Mouse (Mus musculus) kidney, postnatal 14 days (tissue): ENCODE results near the gene Nit2.
"Not testable (repeated sequence)": the region's sequence is repeated elsewhere in the genome, so short reads cannot be mapped to it uniquely, and the experiment has no call there.

Experiments used
- DNase-seq: peaks from one replicate; pipeline ENCODE4 v3.0.0; 2022; ENCODE audit warnings: mixed read lengths

Gene Nit2

DNA sequence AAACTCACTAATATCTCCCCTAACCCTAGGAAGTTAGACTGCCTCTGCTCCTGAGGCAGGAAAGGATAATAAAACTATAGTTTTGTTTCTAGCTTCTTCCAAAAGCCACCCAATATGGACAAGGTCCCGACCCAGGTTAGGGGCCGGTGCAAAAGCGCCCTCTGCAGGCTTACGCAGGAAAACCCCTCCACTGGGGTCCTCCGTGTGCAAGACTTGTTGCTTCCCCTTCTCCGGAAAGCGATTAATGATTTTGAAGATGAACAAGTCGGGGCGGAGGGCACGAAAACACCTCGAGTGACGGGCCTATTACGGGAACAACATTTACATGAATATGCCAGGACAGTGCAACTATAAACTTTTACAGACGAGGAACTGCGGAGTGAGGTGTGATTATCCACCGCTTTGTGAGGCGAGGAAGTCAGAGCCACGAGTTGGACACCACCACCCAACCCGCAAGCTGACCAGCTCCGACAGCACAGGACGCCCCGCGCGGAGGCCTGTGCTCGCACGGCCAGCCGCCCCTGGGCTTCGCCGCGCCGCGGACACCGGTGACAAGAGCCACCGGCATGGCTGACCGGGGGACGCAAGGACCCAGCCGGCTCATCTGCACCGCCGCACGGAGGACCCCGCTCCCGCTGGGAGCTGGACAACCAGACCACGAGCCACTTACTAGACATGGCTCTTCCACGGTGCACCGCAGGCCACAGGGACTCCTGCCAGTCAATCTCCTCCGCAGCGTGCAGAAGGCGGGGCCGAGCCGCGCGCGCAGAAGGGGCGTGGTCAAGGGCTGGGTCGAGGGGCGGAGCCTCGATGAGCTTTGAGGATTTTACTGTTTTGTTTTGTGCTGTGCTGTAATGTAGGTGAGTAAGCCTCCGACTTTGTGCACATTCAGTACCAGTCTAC, at the start of gene Nit2:
TSS of gene Nit2 (minus strand) at position 731 of the 903 bp plus-strand sequence.
- peak; percentile 97 for DNase-seq

DNA sequence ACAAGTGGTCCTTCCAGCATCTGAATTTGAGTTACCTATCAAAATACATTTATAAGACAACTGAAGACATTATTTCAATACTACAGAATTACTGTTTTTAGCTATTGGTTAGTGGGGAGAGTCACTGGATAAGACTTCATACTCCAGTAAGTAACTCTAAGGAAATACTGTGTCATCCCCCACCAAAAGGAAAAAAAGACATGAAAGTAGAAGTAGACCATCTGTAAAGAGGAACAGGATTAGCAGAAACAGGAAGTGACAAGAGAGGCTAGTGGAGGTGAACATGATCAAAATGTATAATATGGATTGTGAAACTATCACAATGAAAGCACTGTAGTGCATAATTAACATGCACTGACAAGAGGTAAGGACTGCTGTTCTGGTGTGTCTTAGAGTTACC, 48.8 kb upstream of the Nit2 start:
- no peak for DNase-seq

DNA sequence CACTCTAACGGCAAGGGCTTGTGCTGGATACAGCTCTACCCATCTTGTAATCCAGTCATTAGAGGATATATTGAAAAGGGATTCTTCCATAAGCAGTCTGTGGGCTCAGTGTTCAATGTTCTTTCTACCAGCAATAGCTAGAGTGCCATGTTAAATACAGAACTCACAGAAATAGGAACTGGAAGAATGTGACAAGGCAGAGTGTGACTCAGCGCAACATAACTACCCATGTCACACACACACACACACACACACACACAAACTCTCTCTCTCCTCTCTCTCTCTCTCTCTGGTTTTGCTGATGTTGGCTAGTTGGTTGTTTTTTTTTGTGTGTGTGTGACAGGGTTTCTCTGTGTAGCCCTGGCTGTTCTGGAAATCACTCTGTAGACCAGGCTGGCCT, 43.9 kb upstream of the Nit2 start:
- DNase-seq: no peak

DNA sequence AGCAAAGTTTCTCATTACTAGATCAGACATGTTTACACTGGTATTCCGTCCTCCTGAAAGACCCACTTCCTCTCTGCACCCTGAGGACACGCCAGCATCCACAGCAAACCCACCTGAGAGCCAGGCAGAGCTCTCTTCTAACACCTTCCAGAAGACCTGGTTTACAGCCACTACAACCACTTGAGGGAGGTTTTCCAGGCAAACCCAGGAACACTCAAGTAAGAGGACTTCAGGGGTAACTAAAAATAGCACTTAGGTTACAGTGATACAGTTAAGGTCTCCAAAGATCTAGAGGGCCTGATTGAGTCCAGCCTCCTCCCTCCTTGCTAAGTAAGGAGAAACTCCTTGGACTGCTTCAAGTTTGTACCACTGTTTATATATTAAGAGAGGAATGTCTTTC, 41.2 kb upstream of the Nit2 start:
- DNase-seq: no peak

DNA sequence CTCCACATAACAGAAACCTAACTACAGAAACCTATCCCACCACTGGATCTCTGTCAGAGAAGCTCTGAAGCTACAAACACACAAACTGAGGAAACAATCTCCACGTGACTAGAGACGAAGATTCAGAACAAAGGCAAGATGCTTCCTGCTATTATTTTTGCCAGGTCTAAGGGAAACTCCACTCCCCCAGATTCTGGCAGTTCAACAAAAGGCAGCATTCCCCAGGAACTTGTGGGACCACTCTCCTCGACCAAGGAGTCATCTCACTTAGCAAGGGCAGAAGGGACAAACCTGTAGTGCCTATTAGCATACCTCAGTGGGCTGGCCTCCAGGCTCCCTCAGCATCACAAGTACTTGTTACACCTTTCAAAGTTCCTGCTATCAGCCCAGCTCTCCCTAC, 30.1 kb upstream of the Nit2 start:
- DNase-seq: no peak

DNA sequence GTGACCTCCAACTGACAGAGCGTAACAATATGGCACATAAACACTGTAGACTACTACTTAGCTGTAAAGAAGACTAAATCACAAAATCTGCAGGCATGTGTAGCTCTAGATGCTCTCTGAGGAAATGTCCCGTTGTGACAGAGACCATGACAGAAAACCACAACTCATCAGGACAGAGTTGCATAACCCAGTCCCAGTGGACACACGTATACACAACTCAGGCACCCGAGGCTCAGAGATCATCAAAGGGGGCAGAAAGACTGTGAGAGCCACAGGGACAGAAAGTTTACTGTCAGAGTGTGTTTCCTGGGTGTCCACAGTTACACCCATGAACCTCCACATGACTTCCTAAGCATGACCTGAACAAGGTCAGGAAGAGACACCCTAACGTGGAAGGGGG, 29.4 kb upstream of the Nit2 start:
- DNase-seq: no peak

DNA sequence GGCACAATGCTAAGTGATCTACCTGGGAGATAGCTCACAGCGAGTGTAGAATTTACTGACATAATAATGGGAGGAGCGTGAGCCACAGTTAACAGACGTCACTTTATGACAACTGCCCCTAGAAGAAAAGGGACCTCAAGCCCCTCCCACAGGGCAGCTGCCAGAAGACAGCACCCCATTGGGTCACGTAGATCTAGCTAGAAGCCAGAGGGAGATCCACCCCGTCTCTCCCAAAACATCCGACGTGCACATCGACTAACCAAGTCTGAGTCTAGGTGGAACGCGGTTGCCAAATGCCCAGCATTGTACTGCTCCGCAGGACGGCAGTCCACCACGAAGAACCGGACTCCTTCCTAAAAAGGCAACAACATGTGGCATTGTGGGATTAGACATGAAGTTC, 24.1 kb upstream of the Nit2 start:
- DNase-seq: no peak

DNA sequence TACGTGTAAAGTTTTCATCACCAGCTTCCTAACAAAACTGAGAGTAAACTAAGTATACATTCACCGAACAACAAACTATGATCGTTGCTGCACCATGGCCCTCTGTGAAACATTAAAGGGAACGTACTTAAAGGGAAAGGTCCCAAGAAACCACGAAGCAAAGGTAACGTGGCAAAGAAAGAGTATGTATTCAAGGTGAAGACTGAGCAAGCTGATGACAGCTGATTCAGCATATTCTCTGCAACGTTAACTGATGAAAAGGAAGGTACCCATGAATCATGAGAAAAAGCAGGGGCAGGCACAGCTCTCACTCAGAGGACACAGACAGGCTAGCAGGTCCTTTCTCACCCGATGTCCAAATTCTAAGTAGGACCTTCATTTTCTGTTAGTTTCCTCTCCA, 23.2 kb upstream of the Nit2 start:
- no peak for DNase-seq

DNA sequence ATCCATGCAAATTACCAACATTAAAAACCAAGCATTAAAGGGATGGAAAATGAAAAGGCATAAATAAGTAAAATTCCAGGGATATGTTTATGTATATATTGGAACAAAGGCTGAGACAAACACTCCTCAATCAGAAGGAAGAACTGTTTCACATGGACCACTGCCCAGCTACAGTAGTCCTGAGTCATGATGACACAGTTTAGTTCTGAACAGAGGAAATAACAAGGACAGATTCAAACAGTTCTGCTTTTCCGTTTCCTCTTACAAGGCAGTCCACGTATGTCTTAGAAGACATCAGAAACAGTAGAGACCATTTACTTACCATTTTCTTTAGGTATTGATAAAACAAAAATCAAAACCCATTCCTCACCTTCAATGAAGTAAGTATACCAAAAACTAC, 22.4 kb upstream of the Nit2 start:
- DNase-seq: no peak

DNA sequence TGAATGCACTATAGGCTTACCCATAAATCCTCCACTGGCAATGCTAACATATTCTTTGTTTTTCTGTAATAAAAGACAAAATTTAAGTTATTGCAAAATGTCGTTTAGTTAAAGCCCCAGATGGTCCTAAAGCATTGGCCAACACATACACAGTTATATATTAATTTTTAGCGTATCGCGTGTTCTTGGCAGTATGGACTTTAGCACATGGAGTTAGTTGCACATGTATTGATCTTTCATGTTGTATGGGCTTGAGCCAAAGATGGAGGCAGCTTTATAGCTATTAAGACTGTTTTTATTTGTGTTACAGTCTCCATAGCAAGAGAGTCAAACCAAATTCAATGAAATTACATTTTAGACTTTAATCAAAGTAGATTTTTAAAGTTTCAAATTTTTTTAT, 19.5 kb upstream of the Nit2 start:
- no peak for DNase-seq

DNA sequence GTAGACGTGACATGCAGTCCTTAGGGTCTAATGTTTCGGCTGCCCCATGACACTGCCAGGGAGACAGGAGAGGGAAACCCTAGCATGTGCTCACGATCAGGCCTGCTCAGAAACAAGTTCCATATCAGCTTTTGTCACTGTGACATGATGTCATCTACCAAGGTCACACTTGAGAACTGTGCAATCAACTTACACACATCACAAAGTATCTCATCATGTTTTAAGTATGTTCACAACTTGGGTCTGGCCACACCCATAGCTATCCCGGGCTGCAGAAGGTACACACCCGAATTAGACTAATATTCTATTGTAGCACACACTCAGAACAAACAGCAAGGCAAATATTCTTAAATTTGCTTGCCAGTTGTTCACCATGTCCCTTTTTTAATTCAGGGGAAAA, 14.9 kb upstream of the Nit2 start:
- no peak for DNase-seq

DNA sequence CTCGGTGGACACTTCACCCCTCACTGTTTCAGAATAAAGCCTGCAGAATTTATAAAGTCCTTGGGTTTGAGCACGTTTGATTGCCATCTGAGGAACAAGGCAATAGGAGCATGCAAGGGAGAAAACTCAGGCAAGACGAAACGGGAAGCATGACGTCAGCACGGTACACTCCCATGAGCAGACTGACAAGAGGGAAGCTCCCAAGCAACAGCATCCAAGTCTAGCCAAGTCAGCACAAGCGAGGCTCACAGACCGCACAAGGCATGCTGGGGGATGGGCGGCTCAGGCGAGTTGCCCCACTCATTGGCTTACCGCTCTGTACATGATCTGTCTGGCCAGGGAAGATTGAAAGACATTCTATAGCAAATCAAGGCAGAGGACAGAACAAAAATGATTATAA, 14.0 kb upstream of the Nit2 start:
- no peak for DNase-seq

DNA sequence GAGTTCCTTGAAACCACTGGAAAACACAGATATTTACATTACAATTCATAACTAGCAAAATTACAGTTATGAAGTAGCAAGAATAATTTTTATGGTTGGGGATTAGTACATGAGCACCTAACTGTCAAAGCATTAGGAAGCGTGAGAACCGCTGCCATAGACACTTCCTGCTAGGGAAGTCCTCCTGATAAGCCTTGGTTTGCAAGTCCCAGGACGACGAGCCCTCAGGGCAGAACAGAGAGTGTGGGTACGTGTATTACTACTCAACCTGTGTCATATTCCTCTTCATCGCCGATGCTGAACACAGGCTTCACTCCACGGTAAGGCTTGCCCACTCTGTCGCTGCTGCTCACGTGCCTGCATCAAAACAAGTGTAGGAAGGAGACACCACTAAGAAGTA, 10.5 kb upstream of the Nit2 start:
- DNase-seq: no peak

DNA sequence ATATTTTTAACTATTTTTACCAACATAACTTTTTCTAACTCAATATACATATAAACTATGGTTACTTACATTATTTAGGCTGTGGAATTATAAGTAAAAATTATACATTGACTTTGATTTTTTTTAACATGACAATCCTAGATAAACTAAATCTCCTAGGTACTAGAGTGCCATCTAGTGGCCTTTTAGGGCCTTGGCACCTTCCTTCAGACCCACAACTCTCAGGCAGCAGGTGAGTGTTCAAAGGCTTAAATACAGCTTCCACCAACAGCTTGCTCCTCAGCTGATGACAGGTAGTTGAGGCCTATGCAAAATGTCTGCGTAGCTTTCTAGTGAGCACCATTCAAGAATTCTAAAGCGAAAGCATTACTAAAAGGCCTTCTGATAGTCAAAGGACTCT, 10.1 kb upstream of the Nit2 start:
- peak; percentile 59 for DNase-seq

DNA sequence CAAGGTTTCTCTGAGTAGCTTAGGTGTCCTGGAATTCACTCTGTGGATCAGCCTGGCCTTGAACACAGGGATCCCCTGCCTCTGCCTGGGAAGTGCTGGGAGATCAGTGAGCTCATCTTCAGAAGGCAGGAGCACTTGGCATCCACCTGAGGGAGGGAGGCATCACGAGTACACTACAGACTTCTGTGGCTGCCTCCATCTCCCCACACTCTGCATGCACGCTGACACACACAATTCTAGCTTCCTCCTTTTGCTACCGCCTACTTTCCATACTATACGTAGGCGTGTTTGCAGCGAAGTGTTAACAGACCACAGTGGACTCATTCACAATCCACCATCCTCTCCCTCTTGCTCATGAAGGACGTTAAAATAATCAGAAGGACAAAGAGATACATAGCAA, 9.1 kb upstream of the Nit2 start:
- no peak for DNase-seq

DNA sequence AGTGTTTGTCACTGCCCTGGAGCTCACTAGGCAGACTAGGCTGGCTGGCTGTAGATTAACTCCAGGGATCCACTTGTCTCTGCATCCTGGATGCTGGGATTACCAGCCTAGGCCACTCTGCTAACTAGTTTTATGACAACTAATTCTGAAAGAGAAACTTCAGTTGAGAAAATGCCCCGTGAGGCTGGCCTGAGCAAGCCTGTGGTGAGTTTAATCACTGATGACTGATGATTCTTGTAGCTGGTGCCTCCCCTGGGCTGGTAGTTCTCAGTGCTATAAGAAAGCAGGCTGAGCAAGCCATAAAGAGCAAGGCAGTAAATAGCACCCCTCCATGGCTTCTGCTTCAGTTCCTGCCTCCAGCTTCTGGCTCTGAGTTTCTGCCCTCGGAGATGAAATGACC, 8.6 kb upstream of the Nit2 start:
- no peak for DNase-seq

DNA sequence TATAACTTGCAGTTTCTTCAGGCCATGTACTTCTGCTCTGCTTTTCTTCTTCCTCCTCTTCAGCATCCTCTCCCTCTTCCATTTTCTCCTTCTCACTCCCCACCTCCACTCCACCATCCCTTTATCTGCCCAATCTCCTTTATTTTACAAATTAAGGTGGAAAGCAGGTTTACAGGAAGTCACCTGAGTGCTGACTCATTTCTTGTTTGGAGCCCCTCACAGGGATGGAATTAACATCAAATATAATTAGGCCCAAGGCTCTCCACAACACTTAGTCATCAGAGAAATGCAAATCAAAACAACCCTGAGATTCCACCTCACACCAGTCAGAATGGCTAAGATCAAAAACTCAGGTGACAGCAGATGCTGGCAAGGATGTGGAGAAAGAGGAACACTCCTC, 7.3 kb upstream of the Nit2 start:
- not testable (repeated sequence) for DNase-seq

DNA sequence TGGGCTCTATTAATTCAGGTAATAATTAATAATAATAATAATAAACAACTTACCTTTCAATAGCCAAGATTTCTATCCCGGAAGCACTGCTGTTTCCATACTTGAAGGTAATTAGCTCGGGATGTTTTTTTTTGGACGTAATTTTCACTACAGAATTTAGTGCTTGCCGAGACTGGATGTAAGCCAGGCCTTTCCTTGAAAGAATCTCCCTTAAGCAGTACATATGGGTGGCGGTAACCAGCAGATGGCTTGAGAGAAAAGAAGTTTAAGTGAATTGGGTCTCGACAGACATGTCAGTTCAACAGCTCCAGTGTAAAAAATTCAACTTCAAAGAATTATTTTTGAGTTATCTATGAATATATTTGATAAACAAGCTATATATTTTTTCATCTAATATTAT, 4.4 kb upstream of the Nit2 start:
- DNase-seq: no peak

DNA sequence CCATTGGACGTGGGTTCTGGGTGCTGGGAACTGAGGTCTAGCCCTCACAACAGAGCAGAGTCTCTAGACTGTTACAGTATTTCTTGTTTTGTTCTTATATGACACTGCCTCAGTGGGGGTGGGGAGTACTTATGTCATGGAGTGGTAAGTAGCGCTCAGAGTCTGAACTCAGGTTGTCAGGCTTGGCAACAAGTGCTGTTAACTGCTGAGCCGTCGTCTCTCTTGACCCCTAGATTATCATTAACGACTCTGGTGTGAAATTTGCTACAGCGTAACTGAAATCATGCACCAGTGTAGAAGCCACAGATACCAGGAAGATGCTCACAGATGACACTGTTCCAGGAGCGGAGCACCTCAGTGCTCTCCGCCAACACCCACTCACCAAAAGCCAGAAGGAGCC, 4.0 kb upstream of the Nit2 start:
- peak; percentile 35 for DNase-seq

DNA sequence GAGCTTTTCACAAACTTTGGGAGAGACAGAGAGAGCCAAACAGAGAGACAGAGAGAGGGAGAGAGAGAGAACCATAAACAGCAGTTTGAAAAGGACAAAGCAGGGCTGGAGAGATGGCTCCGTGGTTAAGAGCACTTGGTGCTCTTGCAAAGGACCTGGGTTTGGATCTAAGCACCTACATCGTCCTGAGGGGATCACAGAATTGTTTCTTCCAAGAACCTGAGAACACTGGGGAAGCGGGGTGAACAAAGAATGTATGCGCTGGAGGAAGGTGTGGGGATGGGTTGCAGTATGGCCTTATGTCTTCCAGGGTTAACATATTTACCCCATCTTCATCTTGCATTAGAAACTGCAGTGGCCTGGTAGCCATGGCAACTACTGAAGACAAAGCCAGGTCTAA, 1.1 kb upstream of the Nit2 start:
- no peak for DNase-seq

DNA sequence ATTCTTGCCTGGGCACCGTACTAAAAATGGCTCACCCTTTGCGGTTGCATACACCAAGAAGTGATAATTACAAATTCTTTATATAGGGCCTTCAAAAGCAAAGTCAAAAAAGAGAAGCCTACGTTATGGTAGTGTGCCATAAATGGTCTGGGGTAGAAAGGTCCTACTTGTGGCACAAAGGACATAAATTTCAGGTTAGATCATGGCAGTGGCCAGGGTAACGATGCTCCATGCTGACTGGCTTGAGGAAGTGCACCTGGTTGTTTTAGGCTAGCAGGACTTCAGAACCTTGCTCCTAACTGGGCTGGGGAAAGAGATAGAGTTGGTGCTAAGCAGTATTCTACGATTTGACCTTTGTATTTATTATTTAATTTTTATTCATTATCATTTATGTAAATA, 372 bp upstream of the Nit2 start:
- DNase-seq: no peak

DNA sequence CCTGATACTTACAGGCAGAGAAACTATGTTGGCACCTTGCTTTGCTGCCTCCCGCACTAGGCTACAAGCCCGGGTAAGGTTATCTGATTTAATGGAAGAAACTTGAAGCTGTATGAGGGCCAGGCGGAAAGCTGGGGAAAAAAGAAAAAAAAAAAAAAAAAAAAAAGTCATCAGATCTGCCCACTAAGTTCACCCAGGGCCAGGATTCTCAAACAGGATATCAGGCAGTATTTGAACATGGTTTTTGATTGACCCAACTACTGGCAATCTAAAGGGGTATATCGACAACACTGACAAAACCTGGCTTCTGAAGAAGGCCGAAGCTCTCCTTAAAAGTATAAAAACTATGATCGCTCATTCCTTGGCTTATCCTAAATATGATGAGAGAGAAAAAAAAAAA, 1.1 kb downstream of the Nit2 start:
- no peak for DNase-seq

DNA sequence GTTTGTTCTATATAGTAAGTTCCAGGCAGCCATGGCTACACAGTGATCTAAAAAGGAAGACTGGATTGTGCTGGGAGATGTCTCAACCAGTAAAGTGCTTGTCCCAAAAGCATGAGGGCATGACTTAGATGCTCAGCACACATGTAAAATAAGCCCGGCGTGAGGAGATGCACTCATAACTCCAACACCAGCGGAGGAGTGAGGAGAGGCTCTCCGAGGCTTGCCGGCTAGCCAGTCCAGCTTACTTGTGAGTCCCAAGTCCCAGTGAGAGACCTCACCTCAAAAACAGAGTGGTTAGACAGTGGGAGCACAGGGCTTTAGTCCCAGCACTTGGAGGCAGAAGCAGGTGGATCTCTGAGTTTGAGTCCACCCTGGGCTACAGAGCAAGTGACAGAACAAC, 2.0 kb downstream of the Nit2 start:
- DNase-seq: no peak

DNA sequence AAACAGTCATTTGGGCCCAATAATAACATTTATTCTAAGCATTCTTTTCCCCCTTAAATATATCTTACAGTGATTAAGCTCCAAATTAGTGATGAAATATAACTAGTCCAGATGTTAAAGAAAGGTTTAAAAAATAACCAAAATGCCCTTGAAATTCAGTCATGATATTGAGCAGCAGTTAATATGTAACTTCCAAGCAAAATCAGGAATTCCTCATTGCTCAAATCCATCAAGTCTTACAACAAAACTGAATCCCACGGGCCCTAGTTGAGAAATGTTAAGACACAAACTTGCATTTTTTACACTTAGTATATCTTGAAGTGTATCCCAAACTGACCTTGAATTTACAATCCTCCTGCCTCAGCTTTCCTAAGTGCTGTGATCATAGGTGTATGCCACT, 3.4 kb downstream of the Nit2 start:
- no peak for DNase-seq

DNA sequence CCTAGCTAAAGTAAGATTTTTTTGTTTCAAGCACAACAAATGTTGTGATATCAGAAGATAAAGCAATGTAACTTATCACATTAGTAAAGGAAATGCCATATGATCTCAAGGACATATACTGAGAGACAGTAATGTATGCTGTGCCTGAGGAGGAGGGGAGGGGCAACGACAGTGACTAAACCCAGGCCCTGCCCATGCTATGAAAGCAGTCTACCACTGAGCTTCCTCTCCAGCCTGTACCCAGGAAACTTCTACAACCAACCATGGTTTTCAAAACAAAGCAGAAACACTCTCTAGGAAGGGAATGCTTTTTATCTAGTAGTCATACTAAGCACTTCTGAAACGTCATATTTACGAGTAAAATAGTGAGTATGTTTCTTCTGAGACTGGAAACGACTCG, 4.3 kb downstream of the Nit2 start:
- no peak for DNase-seq
